Mouse (Mus musculus) kidney, postnatal 10 days (tissue): ENCODE results near the gene B9d1.

Experiments
- DNase-seq: peaks from one replicate; pipeline ENCODE4 v3.0.0; 2021; ENCODE audit warnings: mixed read lengths

The B9d1 gene

GRCm38 (mm10) chr11:61504713-61505257 lies at the start of gene B9d1:
TSS of gene B9d1 (plus strand) at chr11:61505144.
- DNase-seq, result peak; percentile 97

GRCm38 (mm10) chr11:61464071-61464470 lies 40.9 kb upstream of the B9d1 start:
- DNase-seq, result no peak

- no peak for DNase-seq
Observed at GRCm38 (mm10) chr11:61465422-61465821, 39.5 kb upstream of the B9d1 start.

- no peak for DNase-seq
Observed at GRCm38 (mm10) chr11:61468534-61468933, 36.4 kb upstream of the B9d1 start.

DNA sequence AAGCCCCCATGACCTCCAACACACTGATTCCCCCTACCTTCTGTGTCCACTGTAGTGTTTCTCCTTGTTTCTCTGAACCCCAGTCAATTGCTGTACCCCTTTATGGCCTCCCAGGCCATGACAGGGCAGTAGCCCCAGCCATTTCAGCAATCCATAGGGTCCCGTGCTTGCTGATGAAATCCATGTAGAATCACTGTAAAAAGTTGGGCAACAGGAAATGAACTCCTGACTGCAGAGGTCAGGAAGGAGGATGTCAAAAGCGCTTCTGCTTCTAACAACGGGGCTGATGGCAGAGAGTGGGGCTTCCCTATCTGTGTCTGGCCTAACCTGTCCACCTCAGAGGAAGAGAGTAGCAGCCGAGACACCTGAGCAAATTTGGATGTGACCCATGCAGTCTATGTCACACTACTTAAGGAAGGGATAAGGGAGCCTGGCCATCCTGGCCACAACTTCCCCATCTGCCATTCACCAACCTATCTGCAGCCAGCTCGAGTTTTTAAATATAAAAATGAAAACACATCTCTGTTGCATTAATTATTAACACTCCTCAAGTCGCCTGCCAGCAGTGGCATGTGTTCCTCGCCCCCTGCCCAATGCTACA lies 35.5 kb upstream of the B9d1 start:
- DNase-seq, result no peak

DNA sequence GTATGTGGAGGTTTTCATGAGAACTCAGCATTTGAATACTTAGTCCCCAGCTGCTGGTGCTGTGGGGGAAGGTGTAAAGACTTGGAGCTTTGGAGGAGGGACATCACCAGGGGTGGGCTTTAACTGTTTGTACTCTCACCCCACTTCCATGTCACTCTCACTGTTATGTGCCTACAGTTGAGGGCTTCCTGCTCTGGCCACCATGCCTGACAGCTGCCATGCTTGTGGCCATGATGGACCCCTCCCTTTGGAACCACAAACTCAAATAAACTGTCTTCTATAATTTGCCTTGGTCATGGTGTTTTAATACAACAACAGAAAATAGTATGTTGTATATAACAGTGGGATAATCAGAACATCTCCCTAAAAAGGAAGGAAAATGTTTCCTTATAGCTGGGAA lies 34.1 kb upstream of the B9d1 start:
- no peak for DNase-seq

GRCm38 (mm10) chr11:61473630-61474029 lies 31.3 kb upstream of the B9d1 start:
- DNase-seq, result no peak

- DNase-seq, result peak; percentile 60
Observed at GRCm38 (mm10) chr11:61476786-61477382, 28.1 kb upstream of the B9d1 start.

GRCm38 (mm10) chr11:61477566-61478508 lies 27.1 kb upstream of the B9d1 start:
- no peak for DNase-seq

GRCm38 (mm10) chr11:61478788-61479187 lies 26.2 kb upstream of the B9d1 start:
- DNase-seq, result no peak

DNA sequence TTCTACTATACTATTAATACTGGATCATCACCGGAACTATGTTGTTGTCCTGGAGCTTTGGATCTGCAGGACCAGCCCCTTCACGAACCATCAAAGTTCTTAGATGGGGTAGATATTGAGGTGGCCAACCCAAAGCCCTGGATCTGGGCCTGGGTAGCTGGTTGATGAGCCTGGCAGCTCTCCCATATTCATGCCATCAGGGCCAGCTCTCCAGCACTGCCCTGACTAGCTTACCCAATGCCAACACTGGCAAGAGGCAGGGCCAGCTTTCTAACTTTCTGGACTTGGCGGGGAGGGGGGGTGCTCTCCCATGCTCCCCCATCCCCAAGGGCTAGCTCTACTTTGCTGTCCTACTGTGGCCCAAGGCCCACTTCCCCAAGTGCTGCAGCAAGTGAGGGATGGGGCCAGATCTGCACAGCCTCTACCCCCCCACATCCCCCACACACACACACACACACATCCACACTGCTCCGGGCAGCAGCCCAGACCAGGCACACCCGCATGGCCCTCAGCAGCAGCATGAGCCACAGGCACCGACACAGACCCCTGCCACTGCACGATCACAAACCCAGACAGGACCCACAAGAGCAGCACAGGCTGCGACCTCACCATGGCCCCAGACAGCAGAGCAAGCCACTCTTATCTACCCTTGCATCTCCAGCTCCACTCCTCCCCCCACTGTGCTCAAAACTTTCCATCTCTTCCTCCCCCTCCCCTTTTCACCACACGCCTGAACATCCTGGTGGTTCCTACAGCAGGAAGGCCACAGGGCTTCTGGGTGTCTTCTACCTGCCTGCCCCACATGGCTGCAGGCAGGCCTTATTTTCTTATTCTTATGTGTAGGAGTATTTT lies 23.5 kb upstream of the B9d1 start:
- no peak for DNase-seq

- DNase-seq, result no peak
Observed at GRCm38 (mm10) chr11:61483226-61483845, 21.6 kb upstream of the B9d1 start.

DNA sequence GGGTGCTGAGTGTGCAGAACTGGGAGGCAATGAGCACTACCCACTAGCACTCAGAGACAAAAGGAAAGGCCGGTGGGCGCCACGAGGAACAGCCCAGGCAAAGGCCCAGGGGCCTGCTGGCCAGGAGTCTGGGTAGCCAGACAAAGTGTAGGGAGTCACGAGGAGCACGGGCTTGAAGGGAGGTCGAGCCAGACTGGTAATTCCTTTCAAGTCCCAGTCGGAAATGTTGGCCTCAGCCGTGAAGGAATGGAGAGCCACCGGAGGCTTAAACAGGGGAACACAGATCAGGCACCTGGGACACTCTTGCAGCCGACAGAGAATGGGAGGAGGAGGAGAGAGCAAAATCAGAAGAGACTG lies 20.7 kb upstream of the B9d1 start:
- no peak for DNase-seq

DNA sequence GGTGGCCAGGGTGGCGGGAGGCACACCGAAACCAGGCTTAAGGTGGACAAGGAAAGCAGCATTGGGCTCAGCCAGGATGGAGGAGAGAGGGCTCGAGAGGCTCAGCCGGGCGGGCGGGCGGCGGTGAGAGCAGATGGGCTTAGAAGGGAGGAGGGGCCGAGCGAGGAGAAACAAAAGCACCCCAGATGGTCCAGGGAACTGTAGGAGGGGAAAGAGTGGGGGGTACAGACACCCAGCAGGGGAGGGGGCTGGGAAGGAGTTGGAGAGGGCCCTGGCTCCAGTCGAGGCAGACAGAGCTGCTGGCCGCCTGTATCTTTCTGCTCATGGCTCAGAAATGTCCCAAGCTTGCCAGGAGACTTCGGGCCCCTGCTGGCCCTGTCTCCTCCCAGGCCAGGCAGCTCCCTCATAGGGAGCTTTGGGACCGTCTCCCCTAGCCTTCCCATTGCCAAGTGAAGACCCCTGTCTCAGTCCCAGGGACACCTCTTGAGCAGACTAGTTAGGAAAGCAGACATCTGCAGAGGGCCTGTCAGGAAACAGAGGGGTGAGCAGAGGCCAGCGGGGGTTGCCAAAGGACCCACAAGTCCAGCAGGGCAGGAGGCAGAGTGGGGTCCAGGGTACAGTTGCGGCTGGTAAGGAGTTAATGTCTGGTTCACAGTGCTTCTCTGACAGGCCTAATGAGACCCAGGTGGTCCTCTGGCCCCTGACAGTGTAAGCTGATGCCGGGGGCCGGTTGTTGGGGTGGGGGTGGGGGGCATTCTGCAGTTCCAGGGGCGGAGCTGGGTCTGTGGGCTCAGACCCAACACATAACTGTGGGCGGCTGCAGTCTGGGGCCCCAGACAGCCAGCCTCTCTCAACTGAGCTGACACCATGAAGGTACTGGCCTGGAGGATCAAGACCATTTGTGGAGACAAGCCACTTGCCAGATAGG lies 20.1 kb upstream of the B9d1 start, which contains the start of gene Mfap4:
TSS of gene Mfap4 (plus strand) at position 819 of the 928 bp plus-strand sequence.
- peak; percentile 76 for DNase-seq

DNA sequence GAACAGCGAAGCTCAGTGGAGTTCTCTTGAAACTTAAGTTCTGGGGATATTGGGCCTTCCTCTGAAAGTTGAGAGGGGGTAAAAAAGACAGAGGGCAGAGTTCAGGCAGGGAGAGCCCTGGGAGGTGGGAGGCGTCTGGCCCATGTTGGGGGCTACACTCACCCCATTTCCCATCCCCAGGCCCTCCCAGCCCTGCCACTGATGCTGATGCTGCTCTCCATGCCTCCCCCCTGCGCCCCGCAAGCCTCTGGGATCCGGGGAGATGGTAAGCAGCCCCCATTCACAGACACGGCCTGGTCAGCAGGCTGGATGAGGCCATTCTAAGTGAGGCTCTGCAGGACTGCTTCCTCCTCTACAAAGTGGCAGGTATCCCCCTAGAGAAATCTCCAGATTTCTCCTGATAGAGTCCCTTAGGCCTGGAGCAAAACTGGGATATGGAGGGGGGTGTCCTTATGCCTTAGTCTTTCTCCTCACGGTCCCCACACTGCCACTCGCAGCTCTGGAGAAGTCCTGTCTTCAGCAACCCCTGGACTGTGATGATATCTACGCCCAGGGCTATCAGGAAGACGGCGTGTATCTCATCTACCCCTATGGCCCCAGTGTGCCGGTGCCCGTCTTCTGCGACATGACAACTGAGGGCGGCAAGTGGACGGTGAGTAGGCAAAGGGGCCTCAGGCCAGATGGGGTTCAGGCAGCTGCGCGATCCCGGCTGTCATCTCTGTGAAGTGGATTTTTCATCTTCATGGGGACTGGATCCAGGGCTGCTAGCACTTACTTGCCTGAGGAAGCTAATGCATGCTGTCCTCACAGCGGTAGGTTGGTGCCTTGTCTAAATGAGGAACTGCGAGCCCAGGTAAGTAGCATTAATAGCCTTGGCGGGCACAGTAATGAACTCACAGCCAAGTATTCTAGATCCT lies 19.1 kb upstream of the B9d1 start:
- no peak for DNase-seq

DNA sequence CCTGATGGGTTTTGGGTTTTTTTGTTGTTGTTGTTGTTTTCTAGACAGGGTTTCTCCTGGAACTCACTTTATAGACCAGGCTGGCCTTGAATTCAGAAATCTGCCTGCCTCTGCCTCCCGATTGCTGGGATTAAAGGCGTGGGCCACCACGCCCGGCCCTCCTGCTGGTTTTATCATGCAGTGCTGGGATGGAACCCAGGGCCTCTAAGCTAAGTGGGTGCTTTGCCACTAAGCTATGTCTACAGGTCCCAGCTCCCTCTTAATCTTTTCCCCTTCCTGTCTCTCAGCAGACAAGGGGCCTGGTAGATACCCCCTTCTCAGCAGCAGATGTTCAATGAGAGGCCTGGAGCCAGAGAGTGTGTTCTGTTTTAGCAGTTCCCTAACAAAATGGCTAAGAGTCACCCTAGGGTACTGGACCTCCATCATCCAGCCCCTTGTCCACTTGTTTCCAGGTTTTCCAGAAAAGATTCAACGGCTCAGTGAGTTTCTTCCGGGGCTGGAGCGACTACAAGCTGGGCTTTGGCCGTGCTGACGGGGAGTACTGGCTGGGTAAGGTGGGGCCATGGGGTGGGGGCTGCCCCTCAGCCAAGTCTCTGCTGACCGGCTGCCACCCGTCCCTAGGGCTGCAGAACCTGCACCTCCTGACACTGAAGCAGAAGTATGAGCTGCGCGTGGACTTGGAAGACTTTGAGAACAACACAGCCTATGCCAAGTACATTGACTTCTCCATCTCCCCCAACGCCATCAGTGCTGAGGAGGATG lies 18.3 kb upstream of the B9d1 start:
- peak; percentile 27 for DNase-seq

- peak; percentile 86 for DNase-seq
Observed at GRCm38 (mm10) chr11:61487401-61487800, 17.5 kb upstream of the B9d1 start.

DNA sequence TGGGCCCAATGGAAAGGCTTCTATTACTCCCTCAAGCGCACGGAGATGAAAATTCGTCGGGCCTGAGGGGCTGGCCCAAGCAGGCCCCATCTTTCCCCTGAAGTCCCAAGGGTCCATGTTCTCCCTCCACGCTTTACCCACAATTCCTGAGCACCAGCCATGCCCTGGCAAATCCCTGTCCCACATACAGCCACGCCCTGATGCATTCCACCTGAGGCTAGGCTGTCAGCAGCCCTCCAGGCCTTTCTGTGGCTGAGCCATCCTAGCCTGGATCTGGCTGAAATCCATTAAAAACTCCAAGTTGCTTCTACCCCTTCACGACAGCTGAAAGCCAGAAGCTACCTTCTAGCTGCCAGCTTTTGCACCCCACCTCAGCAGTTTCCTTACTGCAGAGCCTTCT lies 17.0 kb upstream of the B9d1 start:
- DNase-seq, result no peak

DNA sequence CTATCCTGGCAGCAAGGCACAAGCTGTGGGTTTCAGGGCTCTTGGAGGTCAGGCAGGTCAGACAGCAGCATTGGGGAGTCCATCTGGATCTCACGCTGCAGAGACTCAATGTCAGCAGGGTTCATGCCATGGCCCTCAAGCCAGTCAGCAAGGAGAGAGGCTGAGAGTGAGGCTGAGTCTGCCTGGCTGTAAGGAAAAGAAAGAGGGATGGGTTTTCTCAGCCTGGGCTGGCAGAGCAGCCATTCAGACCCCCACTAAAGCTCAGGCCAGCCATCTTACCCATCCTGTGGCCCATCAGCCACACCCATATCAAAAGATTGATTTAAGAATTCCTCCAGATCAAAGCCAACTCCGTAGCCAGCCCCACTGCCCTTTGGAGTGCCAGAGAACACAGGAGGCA lies 15.9 kb upstream of the B9d1 start:
- DNase-seq, result no peak
